Mouse (Mus musculus) layer of hippocampus, adult 11-12 months (tissue): ENCODE data around the gene Mtr.
A peak's percentile ranks its signal among the peaks of the same experiment; 100 is the strongest.

Experiments
- DNase-seq: peaks from one replicate; pipeline ENCODE4 v3.0.0; 2022; ENCODE audit warnings: low spot score

Mtr gene

GRCm38 (mm10) chr13:12243991-12244390, 13.9 kb downstream of the Mtr start:
- peak; percentile 15 for DNase-seq

- no peak for DNase-seq
These were observed 25.8 kb downstream of the Mtr start for GRCm38 (mm10) chr13:12232141-12232540.

- DNase-seq, result no peak
These were observed 29.7 kb downstream of the Mtr start for GRCm38 (mm10) chr13:12228248-12228647.

- no peak for DNase-seq
These were observed 30.3 kb downstream of the Mtr start for GRCm38 (mm10) chr13:12227606-12228005.

GRCm38 (mm10) chr13:12218603-12219002, 39.3 kb downstream of the Mtr start:
- no peak for DNase-seq

GRCm38 (mm10) chr13:12214922-12215321, 43.0 kb downstream of the Mtr start:
- DNase-seq, result no peak

GRCm38 (mm10) chr13:12211058-12211457, 46.9 kb downstream of the Mtr start:
- DNase-seq, result no peak

GRCm38 (mm10) chr13:12210023-12210762, 47.7 kb downstream of the Mtr start:
- peak; percentile 48 for DNase-seq

- DNase-seq, result no peak
These were observed 57.5 kb downstream of the Mtr start for GRCm38 (mm10) chr13:12200372-12200771.

- no peak for DNase-seq
These were observed 59.4 kb downstream of the Mtr start for GRCm38 (mm10) chr13:12198486-12198885.

- DNase-seq, result no peak
These were observed 61.1 kb downstream of the Mtr start for GRCm38 (mm10) chr13:12196861-12197260.

- no peak for DNase-seq
These were observed 61.9 kb downstream of the Mtr start for GRCm38 (mm10) chr13:12196012-12196411.

- no peak for DNase-seq
These were observed 62.8 kb downstream of the Mtr start for GRCm38 (mm10) chr13:12194942-12195662.

- DNase-seq, result no peak
These were observed 68.7 kb downstream of the Mtr start for GRCm38 (mm10) chr13:12189219-12189618.

GRCm38 (mm10) chr13:12188804-12189203, 69.1 kb downstream of the Mtr start:
- no peak for DNase-seq

GRCm38 (mm10) chr13:12179481-12179880, 78.4 kb downstream of the Mtr start:
- no peak for DNase-seq

- no peak for DNase-seq
These were observed 81.2 kb downstream of the Mtr start for GRCm38 (mm10) chr13:12176761-12177160.

GRCm38 (mm10) chr13:12175988-12176736, 81.8 kb downstream of the Mtr start:
- no peak for DNase-seq

- no peak for DNase-seq
These were observed 90.6 kb downstream of the Mtr start for GRCm38 (mm10) chr13:12167276-12167675.

- DNase-seq, result peak; percentile 25
These were observed 91.5 kb downstream of the Mtr start for GRCm38 (mm10) chr13:12166386-12166785.

- no peak for DNase-seq
These were observed 92.4 kb downstream of the Mtr start for GRCm38 (mm10) chr13:12165461-12166058.

GRCm38 (mm10) chr13:12162457-12162856, 95.5 kb downstream of the Mtr start:
- DNase-seq, result no peak
